Mouse (Mus musculus) liver, embryonic 16.5 days (tissue): ENCODE data around the gene Fam173b. TPM values are rescaled to one million over a fixed set of nuclear protein-coding genes. Genes with fewer than 3 reads are reported as not detected.

ENCODE experiments used
- polyA plus RNA-seq: library from polyadenylated mRNA; unstranded; fragments of >200 nt; fragmentation: Nextera tagmentation; extraction: Ambion mirVana; gene quantifications from 2 replicates; pipeline ENCODE4 v1.2.1, GENCODE M21; 2015

Gene Fam173b
- polyA plus RNA-seq, 1 experiment from 2014 or later: 7.1 TPM

Other genes starting within 250 kb of the Fam173b start
- 0.37 and 0.68 TPM in 2 replicates for gene Ankrd33b, start 234.1 kb upstream of the Fam173b start, polyA plus RNA-seq
- 2.2 and 2.6 TPM in 2 replicates for gene Ropn1l, start 148.1 kb upstream of the Fam173b start, polyA plus RNA-seq
- gene March6, start 70.8 kb upstream of the Fam173b start, polyA plus RNA-seq: 15.8 TPM in 2 replicates
- 12.7 and 16.4 TPM in 2 replicates for gene Cmbl, start 36.5 kb upstream of the Fam173b start, polyA plus RNA-seq
- 229 and 244 TPM in 2 replicates for gene Cct5, start within 50 bp of the Fam173b start, polyA plus RNA-seq